Mouse (Mus musculus): ENCODE results near the gene Invs. TPM values are rescaled to one million over a fixed set of nuclear protein-coding genes. Genes with fewer than 3 reads are reported as not detected.

Gene Invs
- 2.2 and 2.6 TPM in 2 replicates for polyA plus RNA-seq (2015; fragmentation: Nextera tagmentation; extraction: Ambion mirVana)

DNA sequence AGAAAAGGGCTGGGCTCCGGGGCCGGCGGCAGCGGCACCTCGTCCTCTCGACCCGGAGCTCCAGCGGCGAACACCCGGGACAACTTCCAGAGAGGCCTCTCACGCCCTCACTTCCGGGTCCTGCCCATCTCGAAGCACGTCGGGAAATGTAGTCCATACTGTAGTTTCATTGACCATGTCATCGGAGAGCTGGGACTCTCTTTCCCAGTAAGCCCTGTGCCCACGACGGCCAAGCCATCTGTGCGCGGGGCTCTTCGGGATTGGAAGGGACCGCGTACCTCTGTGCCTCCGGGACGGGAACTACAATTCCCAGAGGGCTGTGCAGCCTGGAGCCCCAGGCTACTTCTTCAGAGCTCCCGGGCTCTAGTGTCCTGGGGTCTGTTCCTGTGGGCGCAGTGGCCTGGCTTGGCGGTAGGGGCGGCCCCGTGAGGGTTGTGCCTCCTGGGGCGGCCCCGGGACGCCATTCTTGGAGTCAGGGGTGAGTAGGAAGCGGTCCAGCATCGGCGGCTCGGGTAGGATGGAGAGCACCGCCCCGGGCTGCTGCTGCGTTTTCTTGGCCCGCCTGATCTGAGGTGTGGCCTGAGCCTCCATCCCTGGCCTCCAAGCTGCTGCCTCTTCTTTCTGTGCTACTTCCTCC lies at the start of gene Invs, which contains the start of gene Erp44:
Gene Invs (plus strand): TSS at position 263 of the 637 bp plus-strand sequence.
Gene Erp44 (minus strand): TSS at position 61 of the 637 bp plus-strand sequence.
- DNase-seq (ENCODE audit: low spot score): peak; percentile 94
- H3K9me3 ChIP-seq (ENCODE audit: control insufficient read depth, low read length): no peaks in the 10 kb centered on the region
- peak within 1 kb of the TSS; percentile 95 for H3K4me3 ChIP-seq (ENCODE audit: low read depth, low read length)
- H3K4me1 ChIP-seq (replicated peaks; ENCODE audit: control insufficient read depth, insufficient read depth): 0 out of 2 replicates have a peak, but pooled peaks cover 2% of the 10 kb centered on the region
- H3K36me3 ChIP-seq (ENCODE audit: control insufficient read depth, insufficient read depth, low read length): no peaks in the 10 kb centered on the region
- no peak for TF ChIP-seq EP300 (optimal IDR thresholded peaks at IDR 0.05)
- TF ChIP-seq CTCF (IDR thresholded peaks at IDR 0.05; ENCODE audit: low read depth): peak; percentile 1; the same call in 1 of the 2 replicates
- WGBS: under 1% methylated on average over 41 of the region's 41 CpGs
- peak within 1 kb of the TSS; percentile 97 for H3K9ac ChIP-seq (ENCODE audit: low read length)
- no peaks in the 10 kb centered on the region for H3K27me3 ChIP-seq (ENCODE audit: control insufficient read depth, insufficient read depth, low read length)
- H3K4me2 ChIP-seq (replicated peaks; ENCODE audit: low read depth): peak within 1 kb of the TSS; percentile 83
- H3K27ac ChIP-seq (replicated peaks): peak within 1 kb of the TSS; percentile 95
- peak; percentile 100 for ATAC-seq (ENCODE audit: low FRiP score, low TSS enrichment)

- Histone ChIP-seq H3K27ac (replicated peaks) (no peak overlapping the region), H3K9ac (ENCODE audit: low read length) (no peak overlapping the region), H3K4me3 (ENCODE audit: low read depth, low read length) (no peak overlapping the region), H3K4me1 (replicated peaks; ENCODE audit: control insufficient read depth, insufficient read depth) (no peaks in the 10 kb centered on the region), H3K4me2 (replicated peaks; ENCODE audit: low read depth) (no peak overlapping the region), H3K9me3 (ENCODE audit: control insufficient read depth, low read length) (no peaks in the 10 kb centered on the region), H3K27me3 (ENCODE audit: control insufficient read depth, insufficient read depth, low read length) (no peaks in the 10 kb centered on the region), H3K36me3 (ENCODE audit: control insufficient read depth, insufficient read depth, low read length) (no peaks in the 10 kb centered on the region)
- no peak for DNase-seq (ENCODE audit: low spot score)
- no peak for ATAC-seq (ENCODE audit: low FRiP score, low TSS enrichment)
- 75% methylated on average over 3 of the region's 3 CpGs for WGBS
- TF ChIP-seq EP300 (optimal IDR thresholded peaks at IDR 0.05): no peak
- no peak for TF ChIP-seq CTCF (IDR thresholded peaks at IDR 0.05; ENCODE audit: low read depth)
Observed at GRCm38 (mm10) chr4:48236721-48237120, 42.8 kb upstream of the Invs start.

GRCm38 (mm10) chr4:48239046-48239445 lies 40.5 kb upstream of the Invs start:
- no peak for DNase-seq (ENCODE audit: low spot score)
- Histone ChIP-seq H3K27me3 (ENCODE audit: control insufficient read depth, insufficient read depth, low read length) (no peaks in the 10 kb centered on the region), H3K4me3 (ENCODE audit: low read depth, low read length) (no peak overlapping the region), H3K9me3 (ENCODE audit: control insufficient read depth, low read length) (no peaks in the 10 kb centered on the region), H3K9ac (ENCODE audit: low read length) (no peak overlapping the region), H3K4me2 (replicated peaks; ENCODE audit: low read depth) (no peak overlapping the region), H3K36me3 (ENCODE audit: control insufficient read depth, insufficient read depth, low read length) (no peaks in the 10 kb centered on the region), H3K27ac (replicated peaks) (no peak overlapping the region), H3K4me1 (replicated peaks; ENCODE audit: control insufficient read depth, insufficient read depth) (no peaks in the 10 kb centered on the region)
- 83% methylated on average over 4 of the region's 4 CpGs for WGBS
- ATAC-seq (ENCODE audit: low FRiP score, low TSS enrichment): no peak
- TF ChIP-seq CTCF (IDR thresholded peaks at IDR 0.05; ENCODE audit: low read depth): no peak
- no peak for TF ChIP-seq EP300 (optimal IDR thresholded peaks at IDR 0.05)

- Histone ChIP-seq H3K4me2 (replicated peaks; ENCODE audit: low read depth) (no peak overlapping the region), H3K9ac (ENCODE audit: low read length) (no peak overlapping the region), H3K36me3 (ENCODE audit: control insufficient read depth, insufficient read depth, low read length) (no peaks in the 10 kb centered on the region), H3K9me3 (ENCODE audit: control insufficient read depth, low read length) (no peaks in the 10 kb centered on the region), H3K4me3 (ENCODE audit: low read depth, low read length) (no peak overlapping the region), H3K4me1 (replicated peaks; ENCODE audit: control insufficient read depth, insufficient read depth) (no peaks in the 10 kb centered on the region), H3K27me3 (ENCODE audit: control insufficient read depth, insufficient read depth, low read length) (no peaks in the 10 kb centered on the region), H3K27ac (replicated peaks) (no peak overlapping the region)
- DNase-seq (ENCODE audit: low spot score) (no peak), ATAC-seq (ENCODE audit: low FRiP score, low TSS enrichment) (no peak)
- WGBS: 79% methylated on average over 4 of the region's 4 CpGs
- no peak for TF ChIP-seq CTCF (IDR thresholded peaks at IDR 0.05; ENCODE audit: low read depth)
- TF ChIP-seq EP300 (optimal IDR thresholded peaks at IDR 0.05): no peak
Observed at GRCm38 (mm10) chr4:48242482-48242881, 37.1 kb upstream of the Invs start.

DNA sequence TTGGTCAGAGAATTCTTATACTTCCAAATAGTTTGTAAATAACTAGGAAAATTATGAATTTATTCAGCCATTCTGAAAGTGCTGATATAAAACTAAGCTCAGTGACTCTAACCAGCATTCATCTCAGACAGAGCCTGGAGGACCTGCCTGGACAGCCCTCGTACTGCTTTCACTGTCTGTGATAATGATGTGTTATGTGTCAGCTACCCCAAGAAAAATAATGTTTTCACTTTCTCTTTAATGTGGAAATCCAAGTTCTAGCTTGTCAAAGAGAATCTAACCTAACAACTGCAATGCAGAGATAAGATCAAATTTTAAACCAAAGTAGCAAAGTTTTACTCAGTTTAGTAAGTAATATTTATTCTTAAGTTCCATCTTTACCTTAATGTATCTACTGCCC lies 35.8 kb upstream of the Invs start:
- WGBS: 59% methylated on average over 1 of the region's 1 CpGs
- Histone ChIP-seq H3K4me2 (replicated peaks; ENCODE audit: low read depth) (no peak overlapping the region), H3K9me3 (ENCODE audit: control insufficient read depth, low read length) (no peaks in the 10 kb centered on the region), H3K4me3 (ENCODE audit: low read depth, low read length) (no peak overlapping the region), H3K9ac (ENCODE audit: low read length) (no peak overlapping the region), H3K27me3 (ENCODE audit: control insufficient read depth, insufficient read depth, low read length) (no peaks in the 10 kb centered on the region), H3K27ac (replicated peaks) (no peak overlapping the region), H3K4me1 (replicated peaks; ENCODE audit: control insufficient read depth, insufficient read depth) (no peaks in the 10 kb centered on the region), H3K36me3 (ENCODE audit: control insufficient read depth, insufficient read depth, low read length) (no peaks in the 10 kb centered on the region)
- no peak for DNase-seq (ENCODE audit: low spot score)
- ATAC-seq (ENCODE audit: low FRiP score, low TSS enrichment): no peak
- TF ChIP-seq CTCF (IDR thresholded peaks at IDR 0.05; ENCODE audit: low read depth) (no peak), EP300 (optimal IDR thresholded peaks at IDR 0.05) (no peak)

GRCm38 (mm10) chr4:48244280-48244679 lies 35.3 kb upstream of the Invs start:
- 85% methylated on average over 2 of the region's 2 CpGs for WGBS
- TF ChIP-seq EP300 (optimal IDR thresholded peaks at IDR 0.05) (no peak), CTCF (IDR thresholded peaks at IDR 0.05; ENCODE audit: low read depth) (no peak)

More at GRCm38 (mm10) chr4:48244280-48244679, 35.3 kb upstream of the Invs start:
- H3K4me2 ChIP-seq (replicated peaks; ENCODE audit: low read depth): no peak overlapping the region
- no peak for ATAC-seq (ENCODE audit: low FRiP score, low TSS enrichment)
- no peak for DNase-seq (ENCODE audit: low spot score)
- H3K4me3 ChIP-seq (ENCODE audit: low read depth, low read length): no peak overlapping the region
- no peaks in the 10 kb centered on the region for H3K36me3 ChIP-seq (ENCODE audit: control insufficient read depth, insufficient read depth, low read length)
- no peak overlapping the region for H3K9ac ChIP-seq (ENCODE audit: low read length)
- no peaks in the 10 kb centered on the region for H3K4me1 ChIP-seq (replicated peaks; ENCODE audit: control insufficient read depth, insufficient read depth)
- no peak overlapping the region for H3K27ac ChIP-seq (replicated peaks)
- H3K9me3 ChIP-seq (ENCODE audit: control insufficient read depth, low read length): no peaks in the 10 kb centered on the region
- H3K27me3 ChIP-seq (ENCODE audit: control insufficient read depth, insufficient read depth, low read length): no peaks in the 10 kb centered on the region

All from stomach, postnatal 0 days (tissue).